Mouse (Mus musculus): ENCODE data around the gene 4930469K13Rik.

GRCm38 (mm10) chr11:33980146-33980545 is 118.2 kb downstream of the 4930469K13Rik start:
- TF ChIP-seq CTCF (IDR thresholded peaks at IDR 0.05; ENCODE audit: extremely low read depth, insufficient read depth, low read length): no peak
- TF ChIP-seq POLR2A (IDR thresholded peaks at IDR 0.05; ENCODE audit: extremely low read depth, insufficient read depth, low read length): no peak

Measured in cortical plate, adult 2 months (tissue).